Mouse (Mus musculus): Measurements from ENCODE around the gene Ttc23.

- TF ChIP-seq CTCF (conservative IDR thresholded peaks at IDR 0.05 in 1 of 2, IDR thresholded peaks at IDR 0.05 in 1 of 2; ENCODE audit: low read depth in 2 of 2, low read length in 2 of 2) (no peak), MEF2A (IDR thresholded peaks at IDR 0.05; ENCODE audit: borderline replicate concordance, low read depth, low read length) (no peak)
Observed at GRCm38 (mm10) chr7:67747731-67748305, 100.6 kb downstream of the Ttc23 start.

Data from CH12.LX (cell line).